Mouse (Mus musculus) granulocyte monocyte progenitor cell, adult 5-6 weeks (primary cell): ENCODE results near the gene Casp8ap2. TPM values are rescaled to one million over a fixed set of nuclear protein-coding genes. Genes with fewer than 3 reads are reported as not detected.

Source experiments
- ATAC-seq: replicated peaks from 2 replicates; pipeline ENCODE4 v1.8.0; 2016; ENCODE audit warnings: mild to moderate bottlenecking, moderate TSS enrichment, inconsistent platforms; ENCODE audit not compliant: poor library complexity, severe bottlenecking
- total RNA-seq, 2 experiments: library from RNA; stranded (forward) in 1 of 2; stranded (reverse) in 1 of 2; fragments of 200-712, 200-1000 nt in 1 of 2; fragments of >200 nt in 1 of 2; fragmentation: Nextera tagmentation in 1 of 2; gene quantifications; 2 replicates each; pipeline ENCODE4 v1.2.3; 2014 to 2017

Casp8ap2 gene
- total RNA-seq, 2 experiments from 2014 or later, result 50.4 to 54.4 TPM

DNA sequence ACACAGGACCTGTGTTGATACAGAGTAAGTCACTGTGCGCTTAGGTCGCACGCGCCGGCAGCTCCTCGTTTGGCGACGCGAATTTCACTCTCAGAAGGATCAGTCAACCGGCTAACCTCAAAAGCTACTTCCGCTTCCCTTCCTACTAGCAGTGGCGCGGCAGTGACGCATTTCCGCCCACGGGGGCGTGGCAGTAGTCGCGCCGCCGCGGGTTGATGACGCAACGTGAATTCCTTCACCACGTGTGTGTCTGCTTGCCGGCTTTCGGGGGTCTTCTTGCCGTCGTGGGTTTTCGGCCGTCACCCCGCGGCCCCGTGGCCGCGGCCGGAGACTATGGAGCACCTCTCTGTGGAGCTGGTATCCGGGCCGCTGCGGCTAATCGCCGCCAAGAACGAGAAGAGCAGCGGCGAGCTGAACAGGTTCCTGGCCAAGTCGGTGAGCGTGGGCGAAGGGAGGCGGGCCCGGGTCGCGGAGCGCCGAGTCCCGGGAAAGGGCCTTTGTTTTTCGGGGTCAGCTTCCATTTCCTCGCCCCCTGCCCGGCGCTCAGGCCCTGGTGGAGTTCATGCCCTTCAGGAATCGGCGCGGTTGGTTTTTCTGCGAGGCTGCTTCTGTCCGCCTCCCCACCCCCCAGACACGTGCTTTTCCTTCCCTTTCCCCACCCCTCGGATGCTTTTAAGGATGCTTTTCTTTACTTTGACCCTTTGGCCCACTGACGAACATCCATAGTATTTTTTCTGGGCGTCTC, 41.8 kb downstream of the Casp8ap2 start, which contains the start of gene Mdn1:
Mdn1 (plus strand) TSS at position 202 of the 745 bp plus-strand sequence.
- peak; percentile 99 for ATAC-seq

DNA sequence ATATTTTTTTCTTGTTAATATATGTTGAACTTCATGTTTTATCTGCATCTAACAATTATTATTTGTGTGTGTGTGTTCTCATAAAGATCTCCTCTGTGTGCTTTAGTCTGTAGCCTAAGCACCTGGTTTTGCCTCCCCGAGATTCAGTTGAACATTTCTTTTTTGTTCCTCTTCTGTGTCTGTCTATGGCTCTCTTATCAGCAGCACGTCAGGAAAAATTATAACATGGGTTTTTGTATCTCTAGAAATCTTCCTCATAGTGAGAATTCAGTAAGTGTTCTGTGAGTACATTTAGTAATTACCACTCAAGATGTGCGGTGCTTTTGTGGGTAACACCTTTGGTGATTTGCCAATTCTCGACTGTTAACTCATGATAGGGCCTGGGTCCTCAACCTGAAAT, 50.6 kb downstream of the Casp8ap2 start:
- ATAC-seq, result no peak

DNA sequence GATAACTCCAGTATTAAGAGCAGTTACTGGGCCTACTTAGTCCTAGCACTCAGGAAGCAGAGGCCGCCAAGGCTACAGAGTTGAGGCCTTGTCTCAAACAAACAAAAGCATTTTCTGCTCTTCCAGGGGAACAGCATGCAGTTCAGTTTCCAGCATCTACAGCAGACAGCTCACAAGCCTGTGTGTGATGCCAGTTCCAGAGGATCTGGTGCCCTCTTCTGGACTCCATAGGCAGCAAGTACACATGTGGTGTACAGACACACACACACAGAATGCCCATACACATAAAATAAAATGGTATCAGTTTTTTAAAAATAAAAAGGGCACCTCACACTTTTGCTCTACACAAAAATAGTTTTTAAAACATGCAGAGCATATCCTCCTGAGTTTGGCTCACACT, 53.0 kb downstream of the Casp8ap2 start:
- peak; percentile 40 for ATAC-seq

DNA sequence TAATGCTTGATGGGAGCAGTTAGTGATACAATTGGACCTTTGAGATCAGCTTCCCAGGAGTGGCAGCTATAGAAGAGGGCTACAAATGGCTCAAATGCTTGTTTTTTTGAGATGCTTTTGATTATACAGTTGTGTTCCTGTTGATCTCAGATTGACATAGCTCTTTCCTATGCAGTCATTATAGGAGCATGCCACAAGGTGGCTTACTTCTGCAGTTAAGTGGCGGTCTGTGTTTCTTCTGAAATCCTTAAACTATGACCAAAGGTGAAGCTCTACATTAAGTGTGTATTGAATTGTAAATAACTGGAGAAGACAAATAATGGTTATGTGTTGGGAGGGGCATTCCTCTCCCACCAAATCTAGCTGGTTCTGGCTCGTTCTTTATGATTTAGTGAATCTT, 54.6 kb downstream of the Casp8ap2 start:
- no peak for ATAC-seq

DNA sequence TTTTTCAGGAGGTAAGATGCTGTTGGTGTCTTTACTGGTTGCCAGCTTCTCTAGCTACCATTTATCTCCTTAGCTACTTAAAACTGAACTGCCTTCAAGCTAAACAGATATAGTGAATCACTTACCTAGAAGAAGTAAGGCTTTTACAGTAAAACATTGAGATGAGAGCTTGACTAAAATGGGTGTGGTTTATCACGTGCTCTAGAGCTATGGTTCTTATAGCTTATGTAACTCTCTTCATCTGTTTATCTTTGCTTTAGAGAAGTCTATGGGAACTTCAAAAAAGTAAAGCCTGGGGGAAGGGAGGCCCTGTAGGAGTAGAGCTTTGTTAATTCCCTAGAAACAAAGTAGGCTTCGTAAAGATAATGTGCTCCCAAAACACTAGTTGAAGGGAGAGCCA, 58.8 kb downstream of the Casp8ap2 start:
- ATAC-seq, result no peak

DNA sequence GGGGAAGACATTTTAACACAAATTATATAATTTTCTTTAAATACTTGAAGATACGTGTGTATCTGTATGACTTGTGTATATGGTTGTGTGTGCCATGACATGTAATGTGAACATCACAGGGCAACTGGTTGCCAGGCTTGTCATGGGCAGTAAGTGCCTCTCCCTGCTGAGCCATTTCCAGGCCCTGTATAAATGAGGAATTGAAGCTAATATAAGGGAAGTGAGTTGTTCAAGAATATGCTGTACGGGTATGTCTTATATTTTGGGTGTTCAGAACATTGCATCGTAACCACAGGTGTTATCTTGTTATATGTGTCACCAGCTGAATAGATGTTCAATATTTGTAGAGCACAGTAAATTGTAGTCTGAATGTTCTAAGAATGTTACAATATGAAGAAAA, 62.2 kb downstream of the Casp8ap2 start:
- ATAC-seq, result peak; percentile 70

DNA sequence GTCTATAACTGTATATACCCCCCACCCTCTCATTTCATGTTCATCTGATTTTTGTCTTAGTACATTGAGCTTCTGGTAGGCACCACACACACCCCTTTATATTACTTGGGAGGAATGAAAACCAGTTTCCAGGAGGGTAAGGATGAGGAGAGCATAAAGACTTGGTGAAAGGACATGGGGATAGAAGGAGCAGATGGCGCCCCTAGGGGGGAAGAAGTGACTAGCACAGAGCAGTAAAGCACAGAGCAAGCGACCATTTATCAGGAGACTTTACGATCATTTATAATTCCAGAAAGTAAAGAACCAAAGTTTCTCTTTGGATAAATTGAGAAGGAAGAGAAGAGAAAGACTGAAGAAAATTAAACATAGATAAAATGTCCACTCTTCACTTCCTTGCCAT, 65.6 kb downstream of the Casp8ap2 start:
- ATAC-seq, result no peak; the same call in 1 of the 2 replicates

DNA sequence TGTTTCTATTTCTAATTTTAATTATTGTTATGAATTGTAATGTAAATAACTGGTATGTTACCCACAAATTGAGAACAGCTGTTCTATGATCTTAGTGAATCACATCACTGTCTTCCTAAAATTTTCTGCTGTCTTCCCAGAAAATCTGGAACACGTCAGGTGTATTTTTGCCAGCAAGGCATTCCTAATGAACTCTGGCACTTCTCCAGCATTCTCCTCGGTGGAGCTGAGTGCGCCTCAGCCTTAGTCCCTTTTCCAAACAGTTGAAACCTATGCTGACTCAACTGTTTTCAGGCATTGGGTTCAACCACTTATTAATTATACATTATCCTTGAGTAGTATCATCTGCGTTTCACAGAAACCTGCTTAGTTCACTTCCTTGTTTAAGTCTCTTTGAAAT, 67.2 kb downstream of the Casp8ap2 start:
- ATAC-seq, result no peak

DNA sequence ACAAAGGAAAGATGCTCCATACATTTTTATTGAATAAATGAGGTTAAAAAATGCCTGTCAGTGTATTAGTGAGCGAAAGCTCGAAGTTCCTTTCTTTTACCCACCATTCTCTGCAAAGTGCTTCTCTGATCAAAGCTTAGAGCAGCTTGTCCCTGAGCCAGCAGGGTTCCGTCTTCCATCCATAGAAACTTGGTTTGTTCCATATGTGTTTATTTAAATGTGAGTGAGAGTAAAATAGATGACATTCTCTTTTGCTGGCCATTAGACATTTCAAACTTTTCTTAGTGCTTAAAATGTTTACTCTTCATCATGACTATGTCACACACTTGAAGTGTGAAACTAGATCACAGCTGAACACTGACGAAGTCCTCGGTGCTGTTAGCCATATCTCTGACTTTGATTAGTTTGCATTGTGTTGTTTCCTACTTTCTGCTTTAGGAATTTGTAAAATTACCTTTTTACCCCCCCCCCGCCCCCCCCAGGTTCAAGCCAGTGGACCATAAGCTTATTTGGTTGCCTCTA, 67.9 kb downstream of the Casp8ap2 start:
- no peak for ATAC-seq

Other genes starting within 250 kb of the Casp8ap2 start
- gene Gja10, start 12.7 kb upstream of the Casp8ap2 start, total RNA-seq (2014; fragmentation: Nextera tagmentation), result not detected in 2 replicates
- not detected in 2 replicates for gene Gja10, start 12.7 kb upstream of the Casp8ap2 start, total RNA-seq (2017)
- gene Mdn1, start 41.7 kb downstream of the Casp8ap2 start, total RNA-seq (2014; fragmentation: Nextera tagmentation), result 110 and 121 TPM in 2 replicates
- gene Mdn1, start 41.7 kb downstream of the Casp8ap2 start, total RNA-seq (2017), result 62.4 and 65.1 TPM in 2 replicates
- 19.6 and 28.0 TPM in 2 replicates for gene Lyrm2, start 184.8 kb downstream of the Casp8ap2 start, total RNA-seq (2014; fragmentation: Nextera tagmentation)
- 40.2 and 82.2 TPM in 2 replicates for gene Lyrm2, start 184.8 kb downstream of the Casp8ap2 start, total RNA-seq (2017)